Mouse (Mus musculus) E14TG2a.4 (cell line): ENCODE measurements around the gene Aldh1l1.

Experiments used
- CTCF ChIP-seq: conservative IDR thresholded peaks from 2 replicates; pipeline ENCODE4 v1.5.1; 2014; ENCODE audit warnings: low read length
- NANOG ChIP-seq: IDR thresholded peaks from 2 replicates; pipeline ENCODE4 v1.6.1; 2014; ENCODE audit warnings: borderline replicate concordance, low read length, mixed read lengths
- POU5F1 ChIP-seq: IDR thresholded peaks from 2 replicates; pipeline ENCODE4 v1.6.1; 2014; ENCODE audit warnings: low read length, borderline replicate concordance

- TF ChIP-seq NANOG (no peak), CTCF (no peak), POU5F1 (no peak)
These were observed 13.3 kb downstream of the Aldh1l1 start for GRCm38 (mm10) chr6:90499509-90499908.
